Mouse (Mus musculus) lung, adult 18-20 months (tissue): ENCODE measurements around the gene Ifna1.

Experiments used
- DNase-seq, 2 experiments: peaks; one replicate each; pipeline ENCODE4 v3.0.0; 2022; ENCODE audit warnings: mixed read lengths in 2 of 2

The Ifna1 gene

DNA sequence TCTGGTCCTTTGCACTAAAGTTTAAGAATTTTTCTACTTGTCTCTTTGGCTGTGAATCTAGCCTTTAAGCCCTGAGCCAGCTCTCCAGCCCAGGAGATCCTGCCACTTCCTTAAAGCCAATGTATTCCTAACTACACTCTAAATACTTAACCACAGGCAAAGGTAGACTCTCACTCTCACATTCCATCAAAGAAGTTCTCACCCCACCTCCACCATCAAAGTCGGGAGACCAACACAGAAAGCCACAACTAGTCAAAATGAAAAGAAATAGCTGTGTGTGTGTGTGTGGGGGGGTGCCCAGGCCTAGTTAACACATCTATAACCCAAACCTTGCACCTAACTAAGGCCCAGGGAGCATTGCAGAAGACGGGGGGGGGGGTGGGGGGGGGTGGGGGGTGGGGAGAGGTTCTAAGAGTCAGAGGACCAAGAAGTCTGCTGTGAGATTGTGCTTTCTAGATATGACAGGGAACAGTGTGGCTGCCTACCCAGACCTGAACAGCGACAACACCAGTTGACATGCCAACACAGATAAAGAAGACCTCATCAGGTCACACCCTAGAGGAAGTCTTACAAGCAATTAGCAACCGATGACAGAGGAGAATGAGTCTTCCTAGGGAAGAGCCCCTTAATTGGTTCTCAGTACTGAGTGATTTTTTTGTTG, 25.7 kb downstream of the Ifna1 start:
- no peak for DNase-seq

- DNase-seq = no peak
Measured at GRCm38 (mm10) chr4:88876520-88876919, 26.6 kb downstream of the Ifna1 start.

GRCm38 (mm10) chr4:88878246-88878645, 28.4 kb downstream of the Ifna1 start:
- no peak for DNase-seq

DNA sequence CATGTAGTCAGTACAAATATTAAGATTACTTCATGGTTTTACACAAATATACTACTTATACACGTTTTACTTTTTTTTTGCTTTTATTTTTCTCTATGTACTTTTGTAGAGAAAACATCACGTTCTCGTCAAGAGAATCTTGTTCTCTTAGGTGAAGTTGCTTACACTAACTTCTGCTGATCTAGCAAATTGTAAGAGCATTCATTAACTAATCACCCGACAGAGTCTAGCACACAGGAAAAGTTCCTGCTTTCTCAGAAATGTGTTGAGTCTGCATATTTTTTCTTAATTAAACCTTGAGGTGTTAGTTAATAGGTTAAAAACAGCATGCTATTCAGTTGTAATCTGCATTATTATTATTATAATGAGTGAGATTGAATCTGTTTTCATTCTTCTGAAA, 28.9 kb downstream of the Ifna1 start:
- DNase-seq = no peak

DNA sequence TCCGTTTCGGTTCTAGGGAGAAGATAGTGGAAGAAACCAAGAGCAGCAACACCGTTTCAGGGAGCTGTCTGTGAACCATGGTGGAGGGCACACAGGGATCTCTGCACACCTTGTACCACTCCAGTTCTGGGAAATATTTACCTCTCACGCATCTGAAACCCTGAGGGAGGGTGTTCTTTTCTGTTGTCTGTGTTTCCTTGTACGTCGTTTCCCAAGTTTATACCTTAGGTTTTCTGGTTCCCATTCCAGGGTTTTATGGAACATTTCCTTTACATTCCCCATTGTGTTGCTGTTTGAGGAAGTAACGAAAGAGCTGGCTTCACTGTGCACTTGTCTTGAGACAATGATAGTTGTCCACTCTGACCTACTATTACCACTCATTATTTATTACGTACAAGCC, 30.2 kb downstream of the Ifna1 start, which contains the start of gene Ifne:
Ifne (minus strand) TSS at position 101 of the 400 bp plus-strand sequence.
- no peak for DNase-seq

DNA sequence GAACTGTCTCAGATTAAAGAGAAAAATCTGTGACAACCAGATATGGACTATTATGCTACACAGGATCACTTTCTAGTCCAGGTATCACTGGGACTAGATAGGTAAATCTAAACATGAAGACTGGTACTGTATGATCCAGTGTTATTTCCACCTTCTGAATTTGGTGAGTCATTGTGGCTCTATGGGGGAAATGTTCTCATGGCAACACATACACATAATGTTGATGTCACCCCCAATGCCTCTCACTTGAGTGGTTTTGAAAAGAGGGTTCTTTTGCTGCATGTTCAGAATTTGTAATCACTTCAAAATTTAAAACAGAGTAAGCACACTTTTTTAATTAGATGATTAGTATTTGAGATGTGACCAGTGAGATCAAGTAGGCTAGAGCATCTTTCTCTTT, 38.3 kb downstream of the Ifna1 start:
- no peak for DNase-seq

DNA sequence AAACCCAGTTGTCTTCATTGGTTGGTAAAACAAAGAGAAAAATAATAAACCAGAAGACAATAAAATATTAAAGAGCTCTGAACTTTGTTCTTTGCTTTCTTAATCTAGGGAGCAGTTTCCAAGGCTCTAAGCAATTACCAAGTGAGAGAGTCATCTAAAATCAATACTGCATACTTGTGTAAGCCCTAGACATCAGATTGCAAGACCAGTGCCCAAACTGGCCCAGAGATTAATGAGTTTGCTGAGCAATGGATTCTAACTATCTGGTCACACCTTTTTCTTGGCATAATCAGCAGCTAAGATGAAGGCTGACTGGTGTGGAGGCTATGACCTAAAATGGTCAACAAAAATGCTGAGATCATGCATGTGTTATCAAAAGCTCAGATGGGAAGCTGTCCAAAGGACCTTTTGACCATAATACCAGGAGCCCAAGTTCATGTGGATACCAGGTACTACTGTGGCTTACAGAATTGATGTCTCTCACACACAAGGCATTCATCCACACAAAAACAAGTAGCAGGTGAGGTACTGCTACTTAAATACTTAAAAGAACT, 43.4 kb downstream of the Ifna1 start:
- no peak for DNase-seq
